Mouse (Mus musculus) thymus, postnatal 36 days (tissue): ENCODE data around the gene Slc39a8.

Source experiments
- DNase-seq, 2 experiments: peaks; one replicate each; pipeline ENCODE4 v3.0.0; 2022; ENCODE audit warnings: mixed read lengths in 2 of 2

The Slc39a8 gene

DNA sequence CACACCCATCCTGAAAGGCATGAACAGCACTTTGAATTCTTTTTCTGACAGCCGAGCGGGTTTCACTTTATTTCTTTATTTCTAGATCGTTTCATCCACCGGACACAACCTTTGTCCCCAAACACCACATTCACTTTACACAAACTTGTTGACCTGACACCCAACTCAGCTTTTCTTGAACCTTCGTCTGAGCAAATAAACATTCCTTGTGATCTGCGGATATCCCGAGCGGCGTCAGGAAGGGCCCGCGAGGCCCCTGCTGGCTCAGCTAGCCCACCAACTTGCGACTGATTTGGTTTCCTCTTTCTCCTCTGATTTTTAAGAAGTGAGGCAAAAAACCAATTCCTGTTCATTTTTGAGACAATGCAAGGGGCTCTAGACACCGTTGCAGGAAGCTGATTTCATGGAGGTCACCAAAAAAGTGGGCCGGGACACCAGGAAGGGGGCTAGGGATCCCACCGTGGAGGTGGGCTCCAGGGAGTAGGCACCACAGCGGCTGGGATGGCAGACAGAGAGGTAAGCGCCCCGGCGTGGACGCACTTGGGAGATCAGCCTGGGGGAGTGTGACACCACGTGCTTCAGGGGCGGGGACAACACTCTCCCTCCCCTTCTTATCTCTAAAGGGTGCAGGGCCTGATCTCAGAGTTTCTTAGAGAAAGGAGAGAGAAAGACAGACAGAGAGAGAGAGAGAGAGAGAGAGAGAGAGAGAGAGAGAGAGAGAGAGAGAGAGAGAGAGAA lies at the start of gene Slc39a8:
Gene Slc39a8 (plus strand): TSS at position 264 of the 738 bp plus-strand sequence.
- DNase-seq: peak; percentile 87 to 90

DNA sequence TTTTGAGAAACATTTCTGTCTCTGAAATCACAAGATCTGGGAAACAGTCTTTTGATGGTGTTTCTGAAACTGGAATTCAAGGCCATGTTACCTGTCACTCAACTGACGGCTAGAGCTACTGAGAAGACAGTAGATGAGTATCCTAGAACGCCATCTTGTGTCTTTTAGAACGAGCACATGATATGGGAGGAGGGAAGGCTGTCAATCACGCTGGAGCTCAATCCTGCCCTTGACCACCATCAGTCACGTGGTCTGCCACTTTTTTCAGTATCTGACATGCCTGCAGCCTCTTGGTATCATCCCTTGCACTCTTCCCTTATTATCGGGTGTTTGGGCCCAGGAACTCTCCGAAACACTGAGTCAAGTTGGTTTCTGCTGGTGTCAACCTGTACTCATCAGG lies 40.0 kb upstream of the Slc39a8 start:
- DNase-seq: no peak

DNA sequence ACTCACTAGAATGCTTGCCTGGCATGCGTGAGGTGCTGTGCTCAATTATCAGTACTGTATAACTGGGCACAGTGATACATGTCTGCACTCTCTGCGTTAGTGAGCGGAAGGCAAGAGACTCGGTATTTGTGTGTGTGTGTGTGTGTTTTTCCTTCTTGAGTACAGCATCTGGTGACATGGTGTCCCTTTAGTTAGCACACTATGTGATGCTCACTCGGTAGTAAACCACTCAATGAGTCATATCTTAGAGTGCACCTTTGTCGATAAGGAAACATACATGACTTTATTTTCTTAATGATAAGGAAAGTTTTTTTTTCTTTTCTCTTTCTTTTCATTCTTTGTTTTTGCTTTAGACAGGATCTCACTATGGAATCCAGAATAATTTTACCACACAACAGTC lies 29.0 kb upstream of the Slc39a8 start:
- no peak for DNase-seq

DNA sequence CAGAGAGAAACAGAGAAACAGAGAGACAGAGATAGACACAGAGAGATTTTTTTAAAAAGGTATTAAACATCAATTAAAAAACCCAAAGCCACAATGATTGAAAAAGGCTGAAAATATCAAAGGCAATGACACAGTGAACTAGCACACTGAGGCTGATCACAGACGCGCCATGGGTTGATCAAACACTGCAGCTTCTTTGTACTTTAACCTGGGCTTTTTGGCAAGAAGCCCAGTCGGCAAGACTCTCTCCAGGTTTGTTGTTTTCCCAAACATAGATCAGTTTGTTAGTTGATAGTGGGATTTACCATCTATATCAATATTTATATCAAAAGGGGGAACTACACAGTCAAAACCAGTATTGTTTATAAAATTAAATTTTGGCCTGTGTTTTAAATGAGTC lies 26.8 kb upstream of the Slc39a8 start:
- no peak for DNase-seq

DNA sequence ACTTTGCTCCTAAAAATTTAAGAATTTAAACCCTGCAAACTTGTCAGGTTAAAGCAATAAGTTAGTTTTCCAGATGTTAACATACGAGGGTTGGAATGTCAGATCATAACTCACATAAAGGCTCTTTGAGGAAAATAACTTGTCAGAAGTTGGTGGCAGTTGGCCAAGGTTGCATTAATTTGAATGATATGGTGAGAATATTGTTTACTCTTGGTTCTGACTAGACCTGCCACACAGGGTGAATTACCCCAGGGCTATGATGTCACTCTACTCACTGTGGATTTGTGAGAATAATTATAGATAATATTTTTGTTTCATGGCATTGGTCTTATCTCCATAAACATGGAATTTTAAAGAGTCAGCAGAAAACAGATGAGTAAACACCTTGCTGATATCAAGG lies 26.4 kb upstream of the Slc39a8 start:
- DNase-seq: no peak

DNA sequence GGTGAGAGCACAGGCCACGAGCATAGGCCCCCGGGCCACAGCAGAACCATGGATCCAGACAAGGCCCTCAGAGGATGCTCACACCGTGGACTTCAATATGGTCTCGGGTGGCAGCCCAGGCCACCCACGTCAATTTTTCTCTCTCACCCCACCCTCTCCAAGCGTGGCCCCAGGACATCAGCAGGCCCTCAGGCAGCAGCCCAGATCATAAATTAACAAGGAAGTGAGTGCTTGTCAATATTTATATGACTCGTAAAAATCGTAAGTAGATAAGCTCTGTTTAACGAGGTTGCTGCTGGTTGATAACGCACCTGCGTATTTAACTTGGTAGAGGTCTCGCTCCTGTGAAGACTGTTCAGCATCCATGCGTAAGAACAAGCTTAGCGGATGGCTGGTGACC lies 10.4 kb upstream of the Slc39a8 start:
- no peak for DNase-seq

DNA sequence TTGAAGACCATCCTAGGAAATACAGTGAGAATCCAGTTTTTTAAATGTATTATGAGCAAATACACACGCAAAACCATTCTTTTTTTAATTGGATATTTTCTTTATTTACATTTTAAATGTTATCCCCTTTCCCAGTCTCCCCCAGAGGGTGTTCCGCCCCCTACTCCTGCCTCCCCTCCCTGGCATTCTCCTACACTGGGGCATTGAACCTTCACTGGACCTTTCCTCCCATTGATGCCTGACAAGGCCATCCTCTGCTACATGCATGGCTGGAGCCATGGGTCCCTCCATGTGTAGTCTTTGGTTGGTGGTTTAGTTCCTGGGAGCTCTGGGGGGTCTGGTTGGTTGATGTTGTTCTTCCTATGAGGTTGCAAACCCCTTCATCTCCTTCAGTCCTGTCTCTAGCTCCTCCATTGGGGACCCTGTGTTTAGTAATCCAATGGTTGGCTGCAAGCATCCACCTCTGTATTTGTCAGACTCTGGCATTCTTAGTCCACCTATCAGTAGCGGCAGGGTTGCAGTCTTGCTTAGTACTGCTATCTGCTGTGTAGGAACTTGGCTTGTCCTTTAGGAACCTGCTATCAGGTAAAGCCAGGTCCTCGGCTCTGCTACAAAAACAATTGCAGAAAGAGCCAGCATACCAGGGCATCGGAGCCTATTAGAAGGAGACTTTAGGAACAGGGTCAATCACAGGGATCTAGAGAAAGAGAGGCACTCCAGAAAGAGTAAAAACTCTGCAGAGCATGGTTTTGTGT lies 8.9 kb upstream of the Slc39a8 start:
- no peak for DNase-seq

DNA sequence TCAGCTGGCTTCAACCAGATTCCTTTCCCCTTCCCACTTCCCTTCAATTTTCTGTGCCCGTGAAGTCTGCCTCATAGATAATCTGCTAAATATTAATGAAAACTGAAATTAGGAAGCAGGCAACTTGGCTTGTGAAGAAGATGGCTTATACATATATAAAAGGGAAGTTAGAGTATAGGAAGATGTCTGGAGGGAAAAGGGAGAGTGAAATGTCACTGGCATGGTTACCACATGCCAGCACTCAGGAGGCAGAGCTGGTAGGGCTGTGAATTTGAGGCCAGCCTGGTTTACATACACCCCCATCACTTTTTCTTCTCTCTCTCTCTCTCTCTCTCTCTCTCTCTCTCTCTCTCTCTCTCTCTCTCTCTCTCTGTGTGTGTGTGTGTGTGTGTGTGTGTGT lies 8.0 kb upstream of the Slc39a8 start:
- no peak for DNase-seq

DNA sequence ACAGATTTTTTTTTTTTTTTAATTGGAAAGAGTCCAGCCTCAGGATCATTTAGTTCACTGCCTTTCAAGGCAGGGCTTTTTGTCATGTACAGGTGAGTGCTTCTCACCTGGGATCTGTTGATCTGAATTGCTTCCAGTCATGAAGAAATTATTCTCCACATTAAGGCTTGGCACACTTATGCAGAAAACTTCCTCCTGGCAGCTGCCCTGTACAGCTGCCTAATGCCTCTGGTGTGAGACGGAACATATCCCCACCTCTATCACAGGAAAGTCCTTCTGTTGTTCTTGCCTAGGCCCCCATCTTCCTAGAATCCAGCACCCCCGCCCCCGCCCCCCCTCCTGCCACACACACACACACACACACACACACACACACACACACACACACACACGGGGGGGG lies 643 bp upstream of the Slc39a8 start:
- no peak for DNase-seq

DNA sequence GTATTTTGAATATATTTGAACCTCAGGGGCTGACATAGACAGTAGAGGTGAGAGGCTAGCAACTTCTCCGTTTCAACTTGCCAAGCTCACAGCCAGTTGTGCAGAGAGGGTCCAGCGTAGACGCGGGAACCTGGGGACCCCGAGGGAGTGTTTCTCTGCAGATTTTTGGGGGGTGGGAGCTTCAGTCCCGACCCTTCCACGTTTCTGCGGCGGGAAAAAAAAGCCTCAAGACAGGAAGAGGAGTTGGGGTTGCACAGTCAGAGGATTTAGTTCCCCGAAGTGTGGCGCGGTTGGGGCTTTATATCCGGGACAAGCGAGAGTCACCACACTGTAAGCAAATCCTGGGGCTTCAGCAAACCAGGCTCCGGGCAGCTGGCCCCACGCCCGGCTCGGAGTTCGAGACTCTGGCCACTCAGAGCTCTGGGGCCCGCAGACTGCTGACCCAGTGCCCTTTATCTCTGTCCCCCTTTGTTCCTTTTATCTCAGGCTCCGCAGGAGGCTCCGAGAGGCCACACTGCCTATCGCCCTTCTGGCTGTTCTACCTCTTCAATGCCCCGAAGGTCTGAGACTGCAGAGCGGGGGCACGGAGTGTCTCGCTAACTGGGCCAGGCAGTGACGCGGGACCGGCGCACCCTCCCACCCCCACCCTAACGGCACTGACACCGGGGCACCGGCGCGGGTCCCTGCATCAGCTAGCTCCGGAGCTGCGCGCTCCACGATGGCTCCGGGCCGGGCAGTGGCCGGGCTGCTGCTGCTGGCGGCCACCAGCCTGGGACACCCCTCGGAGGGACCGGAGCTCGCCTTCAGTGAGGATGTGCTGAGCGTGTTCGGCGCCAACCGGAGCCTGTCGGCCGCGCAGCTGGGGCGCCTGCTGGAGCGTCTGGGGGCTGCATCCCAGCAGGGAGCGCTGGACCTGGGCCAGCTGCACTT lies 940 bp downstream of the Slc39a8 start:
- peak; percentile 69 to 73 for DNase-seq

DNA sequence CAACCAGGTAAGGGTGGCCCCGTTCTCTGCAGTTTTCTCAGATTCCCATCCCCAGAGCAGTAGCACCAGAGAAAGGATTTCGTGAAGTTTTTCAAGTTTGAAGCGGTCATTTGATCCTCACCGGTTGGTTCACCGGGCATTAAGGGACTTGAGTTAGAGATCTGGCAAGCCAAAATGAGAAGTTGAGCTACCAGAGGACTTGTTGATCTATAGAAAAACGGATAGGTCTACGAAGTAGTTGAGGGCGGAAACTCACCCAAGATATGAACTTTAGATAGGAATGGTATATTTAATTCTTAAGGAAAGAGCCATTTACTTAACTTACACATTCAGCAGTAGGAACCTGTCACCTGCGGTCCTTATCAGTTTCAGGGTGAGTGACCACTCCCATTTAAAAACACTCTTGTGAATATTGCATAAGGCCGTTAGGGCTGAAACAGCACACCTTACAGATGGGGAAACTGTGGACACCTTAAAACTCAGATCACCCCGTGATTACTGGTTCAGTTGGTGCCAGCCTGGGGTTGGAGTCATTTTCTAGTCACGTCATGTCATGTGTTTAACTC lies 1.7 kb downstream of the Slc39a8 start:
- no peak for DNase-seq

DNA sequence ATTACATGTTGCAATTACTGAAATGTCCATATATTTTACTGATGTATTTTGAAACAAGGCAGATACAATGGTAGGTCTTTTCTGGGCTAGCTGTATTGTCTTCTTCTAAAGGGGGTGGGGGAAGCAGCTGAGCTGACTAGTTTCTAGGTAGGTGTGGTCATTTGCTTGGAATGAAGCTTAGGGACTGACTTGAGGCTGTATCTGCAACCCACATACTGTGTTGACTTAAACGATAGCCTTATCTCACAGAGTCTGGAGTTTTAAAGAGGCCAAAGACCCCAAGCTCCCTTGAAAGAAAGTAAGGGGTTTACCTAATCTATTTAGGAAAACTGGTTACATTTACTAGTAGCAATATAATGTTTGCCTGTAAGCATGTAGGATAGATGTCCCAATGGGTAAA lies 2.9 kb downstream of the Slc39a8 start:
- DNase-seq: no peak

DNA sequence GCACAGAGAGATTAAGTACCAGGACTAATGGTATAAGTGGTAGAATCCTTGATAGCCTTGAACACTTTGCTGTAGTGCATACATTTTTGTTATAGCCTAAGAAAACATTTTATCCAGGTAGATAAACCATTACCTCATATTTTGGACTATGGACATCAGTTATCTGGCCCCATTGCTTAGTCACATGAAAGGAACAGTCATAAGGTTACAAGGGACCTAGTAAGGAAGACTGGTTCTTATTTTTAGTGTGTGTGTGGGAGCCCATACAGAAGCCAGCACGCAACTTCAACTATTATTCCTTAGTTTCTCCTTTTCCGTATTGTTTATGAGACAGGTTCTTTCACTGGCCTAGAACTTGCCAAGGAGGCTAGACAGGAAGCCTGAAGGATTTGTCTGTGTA lies 7.4 kb downstream of the Slc39a8 start:
- DNase-seq: no peak

DNA sequence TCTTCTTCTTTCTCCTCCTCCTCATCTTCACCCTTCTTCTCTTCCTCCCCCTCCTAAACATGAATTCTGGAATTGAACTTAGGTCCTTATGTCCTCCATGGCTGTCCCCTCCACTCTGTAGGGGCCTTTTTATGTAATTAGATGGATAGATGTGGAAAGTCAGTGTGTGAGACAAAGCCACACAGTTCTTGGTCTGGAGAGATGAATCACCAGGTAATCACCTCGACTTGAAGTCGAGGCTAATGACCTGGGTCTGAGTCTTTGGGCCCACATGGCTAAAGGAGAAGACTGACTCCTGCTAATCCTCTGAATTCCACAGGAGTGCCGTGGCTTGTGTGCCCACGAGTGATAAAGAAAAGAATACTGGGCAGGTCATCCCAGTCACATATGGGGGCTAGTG lies 7.8 kb downstream of the Slc39a8 start:
- DNase-seq: no peak

DNA sequence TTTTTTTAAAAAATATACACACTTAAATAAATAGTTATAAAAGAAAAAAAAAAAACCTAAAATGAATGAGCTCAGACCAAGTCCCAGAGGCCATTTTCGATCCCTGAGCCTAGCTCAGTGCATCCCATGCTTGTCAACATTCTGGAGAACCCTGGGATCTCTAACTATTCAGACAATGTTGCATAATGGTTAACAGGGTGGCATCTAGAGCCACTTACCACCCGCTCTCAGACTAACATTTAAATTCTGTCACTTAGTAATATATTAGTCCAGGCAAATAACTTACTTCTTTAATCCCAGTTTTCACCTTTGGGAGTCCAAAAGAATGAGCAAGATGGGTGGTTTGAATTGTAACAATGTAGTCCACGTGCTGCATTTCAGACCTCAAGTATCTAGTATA lies 9.9 kb downstream of the Slc39a8 start:
- no peak for DNase-seq

DNA sequence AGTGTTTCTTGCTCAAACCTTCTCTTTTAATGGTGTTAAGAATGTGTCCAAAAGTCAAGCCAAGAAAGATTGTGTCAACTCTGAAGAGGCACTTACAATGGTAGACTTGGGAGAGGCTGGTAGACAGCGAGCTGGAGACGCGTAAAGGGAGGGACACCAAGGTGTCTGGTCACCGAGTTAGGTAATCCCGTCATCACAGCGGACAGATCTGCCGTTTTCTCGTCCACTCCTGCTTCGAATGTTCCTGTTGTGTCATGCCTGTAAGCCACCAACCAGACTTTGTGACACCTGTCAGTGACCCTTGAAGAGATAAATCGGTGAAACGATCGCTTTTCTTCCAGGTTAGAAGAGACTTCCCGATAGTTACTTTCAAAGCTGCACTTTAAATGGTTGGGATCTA lies 14.5 kb downstream of the Slc39a8 start:
- no peak for DNase-seq

DNA sequence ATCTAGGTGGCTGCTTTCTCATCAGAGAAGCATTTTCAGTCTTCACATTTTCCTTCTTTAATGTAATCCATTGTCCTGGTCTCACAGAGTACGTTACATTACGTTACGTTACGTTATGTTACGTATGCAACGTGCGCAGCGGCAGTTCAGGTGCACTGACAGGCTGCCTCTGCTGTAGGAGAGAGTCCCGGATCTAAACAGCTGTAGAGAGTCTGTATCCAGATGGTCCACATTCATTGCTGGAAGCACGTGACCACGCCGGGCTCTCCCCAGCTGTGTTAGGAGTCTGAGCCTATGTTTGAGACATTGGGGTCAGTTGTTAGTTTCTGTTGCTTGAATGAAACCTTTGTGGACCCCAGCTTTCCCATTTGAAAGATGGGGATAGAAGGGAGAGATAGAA lies 15.1 kb downstream of the Slc39a8 start:
- no peak for DNase-seq

DNA sequence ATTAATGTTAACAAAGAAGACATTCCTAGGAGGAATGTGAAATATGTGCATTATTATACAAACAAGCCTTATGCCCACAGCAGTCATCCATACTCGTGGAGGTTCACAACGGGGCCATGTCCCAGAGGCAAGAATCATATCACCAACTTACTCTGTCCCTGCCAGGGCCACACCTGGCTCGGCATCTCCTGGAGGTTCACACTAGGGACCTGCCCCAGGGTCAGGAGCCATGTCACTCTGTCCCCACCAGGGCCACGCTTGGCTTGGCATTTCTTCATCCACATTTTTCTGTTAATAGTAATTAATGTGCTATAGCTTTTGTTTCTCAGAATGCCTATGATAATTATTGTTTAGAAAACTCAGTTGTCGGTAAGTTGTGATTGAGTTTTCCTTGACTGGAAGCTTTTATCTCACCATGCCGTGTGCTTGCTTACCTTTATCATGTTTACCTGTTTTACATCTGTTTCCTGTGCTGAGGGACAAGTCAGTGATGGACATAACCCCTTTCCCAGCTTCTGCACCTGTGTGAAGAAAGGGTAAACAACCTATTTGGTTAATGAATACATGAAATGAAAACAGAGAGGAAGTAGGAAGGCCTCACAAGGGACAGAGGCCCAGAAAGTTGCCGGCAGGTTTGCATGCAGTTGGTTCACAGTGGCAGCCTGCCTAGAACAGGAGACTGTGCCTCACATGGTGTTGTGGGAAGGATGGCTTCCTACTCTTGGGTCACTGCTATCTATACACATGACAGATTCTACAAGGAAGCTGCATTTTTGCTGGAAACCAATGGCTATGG lies 16.8 kb downstream of the Slc39a8 start:
- DNase-seq: no peak

DNA sequence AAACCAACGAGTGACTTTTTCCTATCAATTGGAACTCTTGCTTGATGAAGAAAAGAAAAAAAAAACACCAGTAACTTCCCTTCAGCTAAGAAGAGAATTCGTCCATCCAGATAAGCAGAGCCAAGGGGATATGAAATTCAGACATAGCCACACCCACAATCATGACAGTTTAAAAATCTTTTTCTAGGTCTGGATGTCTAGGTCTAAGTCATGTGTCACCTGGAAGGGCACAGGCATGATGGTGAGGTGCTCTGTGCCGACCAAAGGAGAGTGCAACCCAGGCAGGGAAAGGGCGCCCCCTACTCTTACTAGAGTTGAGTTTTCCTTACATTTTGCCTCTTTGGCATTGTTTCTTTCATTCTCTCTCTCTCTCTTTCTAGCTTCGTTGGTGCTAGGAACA lies 18.1 kb downstream of the Slc39a8 start:
- no peak for DNase-seq

DNA sequence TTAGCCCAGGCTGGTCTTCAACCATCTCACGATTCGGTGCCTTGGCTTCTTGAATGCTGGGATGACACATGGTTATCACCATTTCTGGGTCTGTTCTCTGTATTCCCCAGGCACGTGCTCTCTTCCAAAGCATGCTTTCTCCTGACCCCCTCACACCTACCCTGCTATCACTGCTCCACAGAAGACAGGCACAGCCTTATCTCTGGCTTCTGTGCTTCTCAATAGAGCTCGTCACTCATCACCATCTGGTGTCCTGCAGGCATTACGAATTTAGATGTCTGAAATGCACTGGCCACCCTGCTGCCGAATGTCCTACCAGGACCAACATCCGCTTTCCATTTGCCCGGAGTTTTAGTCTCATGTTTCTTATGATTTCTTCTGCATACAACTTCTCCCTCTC lies 18.6 kb downstream of the Slc39a8 start:
- DNase-seq: no peak

DNA sequence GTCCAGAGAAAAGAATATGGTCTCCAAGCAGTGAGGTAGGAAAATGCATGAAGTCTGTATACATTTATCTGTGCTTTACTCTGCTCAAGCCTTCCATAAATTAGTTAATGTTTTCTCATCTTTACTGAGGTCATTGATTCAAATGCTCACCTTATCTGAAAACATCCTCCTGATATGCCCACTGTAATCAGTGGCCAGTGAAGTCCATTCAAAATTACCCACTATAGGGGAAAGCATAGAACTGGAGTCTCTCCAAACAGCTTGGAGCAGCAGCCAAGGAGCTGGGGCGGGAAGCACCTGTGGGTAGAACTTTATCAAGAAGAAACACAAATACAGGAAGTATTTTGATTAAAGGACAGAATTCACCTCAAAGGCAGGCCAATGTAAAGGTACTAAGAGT lies 19.8 kb downstream of the Slc39a8 start:
- DNase-seq: no peak

DNA sequence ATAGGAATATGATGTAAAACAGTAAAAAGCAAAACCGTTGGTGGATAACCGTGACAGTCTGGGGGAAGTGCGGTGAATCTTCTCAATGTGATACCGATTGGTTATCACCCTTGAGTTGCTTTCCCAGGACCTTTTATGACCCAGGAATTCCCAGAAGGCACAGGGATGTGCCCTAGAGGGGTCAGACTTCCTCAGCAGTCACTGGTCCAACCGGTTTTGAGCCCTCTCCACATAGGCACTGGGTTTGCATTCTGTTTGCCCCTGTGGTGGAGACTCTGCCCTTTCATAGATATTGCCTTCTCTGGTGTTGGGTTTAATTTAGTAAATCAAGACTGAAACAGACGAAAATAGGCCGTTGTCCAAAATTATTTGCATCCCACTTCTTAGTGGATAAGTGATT lies 20.8 kb downstream of the Slc39a8 start:
- DNase-seq: no peak
